Mouse (Mus musculus): ENCODE measurements at regions not wholly inside any gene's neighbourhood (a gene's known extent, or its start where the extent isn't known, plus 50 kb on each side); places are given as distances from the start of the nearest gene placed in this dataset.

DNA sequence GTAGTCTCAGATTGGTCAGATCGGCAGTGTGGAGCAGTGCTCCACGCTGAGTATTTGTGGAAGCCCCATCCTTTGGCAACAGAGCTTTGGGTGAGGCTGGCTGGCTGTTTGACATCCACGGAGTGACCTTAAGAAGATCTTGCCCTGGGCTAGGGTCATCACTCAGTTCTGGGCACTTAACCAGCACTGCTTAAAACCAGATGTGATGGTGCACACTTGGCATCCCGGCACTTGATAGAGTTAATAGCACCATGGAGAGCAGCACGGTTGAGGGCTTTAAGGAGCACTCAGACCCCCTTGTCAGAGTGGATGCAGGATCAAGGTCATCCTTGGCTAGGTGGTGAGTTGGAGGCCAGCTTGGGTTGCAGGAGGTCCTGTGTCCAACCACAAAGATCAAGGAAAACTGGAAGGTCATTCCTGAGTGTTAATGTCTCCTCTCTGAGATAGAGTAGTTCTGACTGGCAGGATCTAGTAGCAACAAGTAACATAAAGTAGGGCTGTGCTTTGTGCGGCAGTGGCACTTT lies 70.2 kb upstream of the Mrps10 start:
- Histone ChIP-seq H3K27ac (ENCODE audit: low read depth, low read length) (no peak overlapping the region), H3K4me2 (ENCODE audit: low read depth, low read length, poor library complexity, severe bottlenecking) (no peak overlapping the region), H3K4me1 (ENCODE audit: insufficient read depth, low read length) (0 out of 2 replicates have a peak, but pooled peaks cover 8% of the 10 kb centered on the region), H3K27me3 (ENCODE audit: insufficient read depth, low read length) (no peaks in the 10 kb centered on the region), H3K36me3 (ENCODE audit: insufficient read depth, low read length) (no peaks in the 10 kb centered on the region), H3K9ac (replicated peaks; ENCODE audit: low read length, poor library complexity, severe bottlenecking) (no peak overlapping the region), H3K9me3 (ENCODE audit: low read length) (no peaks in the 10 kb centered on the region), H3K4me3 (ENCODE audit: low read depth, low read length) (no peak overlapping the region)
- WGBS = 92% methylated on average over 6 of the region's 6 CpGs
- ATAC-seq (ENCODE audit: low FRiP score) (no peak), DNase-seq (ENCODE audit: low spot score) (no peak)
- TF ChIP-seq CTCF (IDR thresholded peaks at IDR 0.05) = no peak

GRCm38 (mm10) chr17:47297965-47298364 lies 70.7 kb upstream of the Mrps10 start:
- Histone ChIP-seq H3K27ac (ENCODE audit: low read depth, low read length) (no peak overlapping the region), H3K9me3 (ENCODE audit: low read length) (no peaks in the 10 kb centered on the region), H3K4me3 (ENCODE audit: low read depth, low read length) (no peak overlapping the region), H3K4me1 (ENCODE audit: insufficient read depth, low read length) (0 out of 2 replicates have a peak, but pooled peaks cover 8% of the 10 kb centered on the region), H3K4me2 (ENCODE audit: low read depth, low read length, poor library complexity, severe bottlenecking) (no peak overlapping the region), H3K36me3 (ENCODE audit: insufficient read depth, low read length) (no peaks in the 10 kb centered on the region), H3K27me3 (ENCODE audit: insufficient read depth, low read length) (no peaks in the 10 kb centered on the region), H3K9ac (replicated peaks; ENCODE audit: low read length, poor library complexity, severe bottlenecking) (no peak overlapping the region)
- 91% methylated on average over 8 of the region's 8 CpGs for WGBS
- ATAC-seq (ENCODE audit: low FRiP score) (no peak), DNase-seq (ENCODE audit: low spot score) (no peak)
- TF ChIP-seq CTCF (IDR thresholded peaks at IDR 0.05) = peak; percentile 61

GRCm38 (mm10) chr17:47296709-47297450 lies 71.8 kb upstream of the Mrps10 start:
- Histone ChIP-seq H3K9ac (replicated peaks; ENCODE audit: low read length, poor library complexity, severe bottlenecking) (no peak overlapping the region), H3K27me3 (ENCODE audit: insufficient read depth, low read length) (no peaks in the 10 kb centered on the region), H3K36me3 (ENCODE audit: insufficient read depth, low read length) (no peaks in the 10 kb centered on the region), H3K4me2 (ENCODE audit: low read depth, low read length, poor library complexity, severe bottlenecking) (no peak overlapping the region), H3K4me1 (ENCODE audit: insufficient read depth, low read length) (0 out of 2 replicates have a peak, but pooled peaks cover 5% of the 10 kb centered on the region), H3K27ac (ENCODE audit: low read depth, low read length) (no peak overlapping the region), H3K9me3 (ENCODE audit: low read length) (no peaks in the 10 kb centered on the region), H3K4me3 (ENCODE audit: low read depth, low read length) (no peak overlapping the region)
- TF ChIP-seq CTCF (IDR thresholded peaks at IDR 0.05) = no peak
- ATAC-seq (ENCODE audit: low FRiP score) (no peak), DNase-seq (ENCODE audit: low spot score) (no peak)
- 81% methylated on average over 9 of the region's 9 CpGs for WGBS

DNA sequence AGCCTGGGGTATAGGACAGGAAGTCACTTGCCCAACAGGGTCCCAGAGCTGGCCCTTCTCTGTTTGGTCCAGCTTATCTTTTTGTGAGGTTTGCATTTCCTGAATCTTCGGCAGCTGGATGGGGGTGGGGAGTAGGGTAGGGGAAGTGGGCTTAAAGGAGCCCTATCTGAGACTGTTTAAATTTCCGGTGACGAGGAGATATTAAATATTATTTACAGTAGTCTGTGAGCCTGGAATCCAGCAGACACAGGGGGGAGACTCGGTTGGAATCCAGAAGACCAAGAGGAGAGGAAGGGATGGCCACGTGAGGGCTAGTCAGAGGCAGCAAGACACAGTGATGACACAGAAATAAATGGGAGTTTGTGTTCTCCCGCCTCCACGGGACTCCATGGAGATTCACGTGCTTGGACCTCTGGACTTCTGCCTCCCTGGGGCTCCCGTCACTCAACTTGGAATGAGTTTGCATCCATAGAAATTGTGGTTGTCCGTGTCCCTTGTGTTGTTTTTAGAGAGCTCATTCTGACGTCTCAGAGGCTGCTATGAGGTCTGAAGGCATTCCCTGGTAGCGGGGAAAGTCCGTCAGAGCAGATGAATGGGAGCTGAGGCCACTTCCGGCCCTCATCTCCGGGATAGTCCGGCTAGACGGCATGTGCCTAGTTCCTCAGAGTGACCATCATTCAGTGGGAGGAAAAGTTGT lies 73.2 kb upstream of the Mrps10 start:
- DNase-seq (ENCODE audit: low spot score) (no peak), ATAC-seq (ENCODE audit: low FRiP score) (no peak)
- Histone ChIP-seq H3K27ac (ENCODE audit: low read depth, low read length) (no peak overlapping the region), H3K4me2 (ENCODE audit: low read depth, low read length, poor library complexity, severe bottlenecking) (no peak overlapping the region), H3K4me3 (ENCODE audit: low read depth, low read length) (no peak overlapping the region), H3K9ac (replicated peaks; ENCODE audit: low read length, poor library complexity, severe bottlenecking) (no peak overlapping the region), H3K9me3 (ENCODE audit: low read length) (no peaks in the 10 kb centered on the region), H3K36me3 (ENCODE audit: insufficient read depth, low read length) (no peaks in the 10 kb centered on the region), H3K27me3 (ENCODE audit: insufficient read depth, low read length) (no peaks in the 10 kb centered on the region), H3K4me1 (ENCODE audit: insufficient read depth, low read length) (0 out of 2 replicates have a peak, but pooled peaks cover 5% of the 10 kb centered on the region)
- WGBS = 68% methylated on average over 17 of the region's 17 CpGs
- no peak for TF ChIP-seq CTCF (IDR thresholded peaks at IDR 0.05)

GRCm38 (mm10) chr17:47294091-47294534 lies 74.6 kb upstream of the Mrps10 start:
- no peak for TF ChIP-seq CTCF (IDR thresholded peaks at IDR 0.05)
- Histone ChIP-seq H3K9ac (replicated peaks; ENCODE audit: low read length, poor library complexity, severe bottlenecking) (no peak overlapping the region), H3K9me3 (ENCODE audit: low read length) (no peaks in the 10 kb centered on the region), H3K27me3 (ENCODE audit: insufficient read depth, low read length) (no peaks in the 10 kb centered on the region), H3K4me3 (ENCODE audit: low read depth, low read length) (no peak overlapping the region), H3K4me2 (ENCODE audit: low read depth, low read length, poor library complexity, severe bottlenecking) (no peak overlapping the region), H3K27ac (ENCODE audit: low read depth, low read length) (no peak overlapping the region), H3K36me3 (ENCODE audit: insufficient read depth, low read length) (no peaks in the 10 kb centered on the region), H3K4me1 (ENCODE audit: insufficient read depth, low read length) (0 out of 2 replicates have a peak, but pooled peaks cover 5% of the 10 kb centered on the region)
- ATAC-seq (ENCODE audit: low FRiP score) = peak; percentile 54; the same call in 1 of the 2 replicates
- 18% methylated on average over 5 of the region's 5 CpGs for WGBS
- peak; percentile 22 for DNase-seq (ENCODE audit: low spot score)

- WGBS = 94% methylated on average over 8 of the region's 8 CpGs
- no peak for TF ChIP-seq CTCF (IDR thresholded peaks at IDR 0.05)
- no peak for DNase-seq (ENCODE audit: low spot score)
Observed at GRCm38 (mm10) chr17:47293178-47293577, 75.5 kb upstream of the Mrps10 start.

More at GRCm38 (mm10) chr17:47293178-47293577, 75.5 kb upstream of the Mrps10 start:
- H3K27me3 ChIP-seq (ENCODE audit: insufficient read depth, low read length) = no peaks in the 10 kb centered on the region
- no peak overlapping the region for H3K4me2 ChIP-seq (ENCODE audit: low read depth, low read length, poor library complexity, severe bottlenecking)
- H3K27ac ChIP-seq (ENCODE audit: low read depth, low read length) = no peak overlapping the region
- no peak overlapping the region for H3K9ac ChIP-seq (replicated peaks; ENCODE audit: low read length, poor library complexity, severe bottlenecking)
- 0 out of 2 replicates have a peak, but pooled peaks cover 5% of the 10 kb centered on the region for H3K4me1 ChIP-seq (ENCODE audit: insufficient read depth, low read length)
- no peaks in the 10 kb centered on the region for H3K9me3 ChIP-seq (ENCODE audit: low read length)
- H3K36me3 ChIP-seq (ENCODE audit: insufficient read depth, low read length) = no peaks in the 10 kb centered on the region
- no peak overlapping the region for H3K4me3 ChIP-seq (ENCODE audit: low read depth, low read length)
- ATAC-seq (ENCODE audit: low FRiP score) = no peak
